Mouse (Mus musculus) right cerebral cortex, adult 2 months (tissue): ENCODE data around the gene Gm10471.
"Not testable (repeated sequence)": the region's sequence is repeated elsewhere in the genome, so short reads cannot be mapped to it uniquely, and the experiment has no call there.

Experiments used
- DNase-seq, 2 experiments: peaks; one replicate each; pipeline ENCODE4 v3.0.0; 2021 to 2022; ENCODE audit warnings: low spot score in 2 of 2

The Gm10471 gene

GRCm38 (mm10) chr5:26089191-26089590, at the start of gene Gm10471:
Gene Gm10471 (minus strand): TSS chr5:26089291.
- not testable (repeated sequence) for DNase-seq

GRCm38 (mm10) chr5:26121321-26121720, 32.2 kb upstream of the Gm10471 start, which contains the start of gene Gm10220:
Gene Gm10220 (minus strand): TSS chr5:26121421.
- DNase-seq = not testable (repeated sequence)

GRCm38 (mm10) chr5:26105262-26105661, 16.2 kb upstream of the Gm10471 start, which contains the start of gene 5031410I06Rik:
Gene 5031410I06Rik (minus strand): TSS chr5:26105362.
- DNase-seq = not testable (repeated sequence)

GRCm38 (mm10) chr5:26079023-26079422, 10.1 kb downstream of the Gm10471 start:
- not testable (repeated sequence) for DNase-seq

- DNase-seq = no peak
These were observed 18.4 kb downstream of the Gm10471 start for GRCm38 (mm10) chr5:26070716-26071115.

DNA sequence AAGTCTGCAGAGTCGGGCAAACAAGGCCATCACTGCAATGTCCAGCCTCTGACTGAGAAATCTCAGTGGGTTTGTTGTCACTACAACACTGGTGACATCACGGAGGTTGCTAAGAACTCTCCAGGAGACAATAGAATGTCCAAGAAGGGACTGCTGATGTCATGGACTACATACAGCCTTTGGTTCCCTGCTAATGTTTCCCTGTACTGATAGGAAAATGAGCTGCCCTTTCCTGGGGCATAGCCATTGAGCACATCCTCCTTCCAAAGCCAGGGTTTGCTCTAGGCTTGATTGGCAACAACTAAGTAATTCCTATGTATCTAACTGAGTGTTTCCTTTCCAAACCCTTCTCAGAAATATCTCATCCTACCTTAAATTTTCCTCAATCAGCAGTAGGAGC, 30.6 kb downstream of the Gm10471 start, which contains the start of gene Gm7347:
TSS of gene Gm7347 (minus strand) at position 101 of the 400 bp plus-strand sequence.
- DNase-seq = not testable (repeated sequence)

DNA sequence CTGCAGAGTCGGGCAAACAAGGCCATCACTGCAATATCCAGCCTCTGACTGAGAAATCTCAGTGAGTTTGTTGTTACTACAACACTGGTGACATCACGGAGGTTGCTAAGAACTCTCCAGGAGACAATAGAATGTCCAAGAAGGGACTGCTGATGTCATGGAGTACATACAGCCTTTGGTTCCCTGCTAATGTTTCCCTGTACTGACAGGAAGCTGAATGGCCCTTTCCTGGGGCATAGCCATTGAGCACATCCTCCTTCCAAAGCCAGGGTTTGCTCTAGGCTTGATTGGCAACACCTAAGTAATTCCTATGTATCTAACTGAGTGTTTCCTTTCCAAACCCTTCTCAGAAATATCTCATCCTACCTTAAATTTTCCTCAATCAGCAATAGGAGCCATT, 49.6 kb downstream of the Gm10471 start, which contains the start of gene Speer4a:
TSS of gene Speer4a (minus strand) at position 101 of the 400 bp plus-strand sequence.
- not testable (repeated sequence) for DNase-seq
